Mouse (Mus musculus) forebrain, postnatal 0 days (tissue): ENCODE results near the gene Cnot3. TPM values are rescaled to one million over a fixed set of nuclear protein-coding genes. Genes with fewer than 3 reads are reported as not detected.
"Not testable (repeated sequence)": the region's sequence is repeated elsewhere in the genome, so short reads cannot be mapped to it uniquely, and the experiment has no call there.

ENCODE experiments used
- ATAC-seq: fragments of 200-750 bp; cut with Nextera tagmentation; 2 replicates; pipeline ENCODE4 v1.8.0; 2017; ENCODE audit warnings: mild to moderate bottlenecking, moderate library complexity
- DNase-seq: peaks from one replicate; pipeline ENCODE4 v3.0.0-alpha.2; 2015
- H3K27ac ChIP-seq: fragments of 300-500 bp; sonication (generic); 2 replicates; pipeline ENCODE4 v1.5.1; 2014; ENCODE audit warnings: low read depth, mild to moderate bottlenecking, antibody characterized with exemption, low read length, moderate library complexity, mixed read lengths
- H3K27me3 ChIP-seq: fragments of 300-500 bp; sonication (generic); 2 replicates; pipeline ENCODE4 v1.6.1; 2014; ENCODE audit warnings: mild to moderate bottlenecking, low read length, mixed read lengths; ENCODE audit not compliant: insufficient read depth
- H3K36me3 ChIP-seq: fragments of 300-500 bp; sonication (generic); 2 replicates; pipeline ENCODE4 v1.6.1; 2014; ENCODE audit warnings: mild to moderate bottlenecking, moderate library complexity; ENCODE audit not compliant: insufficient read depth
- H3K4me1 ChIP-seq: fragments of 300-500 bp; sonication (generic); 2 replicates; pipeline ENCODE4 v1.6.1; 2014; ENCODE audit warnings: antibody characterized with exemption; ENCODE audit not compliant: insufficient read depth
- H3K4me2 ChIP-seq: fragments of 300-500 bp; sonication (generic); 2 replicates; pipeline ENCODE4 v1.6.1; 2014; ENCODE audit warnings: low read depth, mild to moderate bottlenecking, moderate library complexity
- H3K4me3 ChIP-seq: fragments of 300-500 bp; sonication (generic); 2 replicates; pipeline ENCODE4 v1.5.1; 2014; ENCODE audit warnings: low read depth, low read length, mixed read lengths
- H3K9ac ChIP-seq: fragments of 300-500 bp; sonication (generic); 2 replicates; pipeline ENCODE4 v1.6.1; 2014; ENCODE audit warnings: mild to moderate bottlenecking
- H3K9me3 ChIP-seq: fragments of 300-500 bp; sonication (generic); 2 replicates; pipeline ENCODE4 v1.6.1; 2016; ENCODE audit warnings: low read length
- CTCF ChIP-seq: sonication (generic); IDR thresholded peaks from 2 replicates; pipeline ENCODE4 v1.5.1; 2016; ENCODE audit warnings: antibody characterized with exemption, control low read depth, low read depth
- WGBS: fragments of 180-500 bp; shearing (Covaris S2); extraction: QIAGEN DNeasy Blood & Tissue Kit; methylation state at CpG from one replicate; pipeline ENCODE4 v1.1.7; 2014; 5-methylcytosine and 5-hydroxymethylcytosine counted together
- microRNA-seq, 2 experiments: library from miRNA; unstranded; fragments of <30 nt; microRNA quantifications; one replicate each; pipeline ENCODE4; 2016
- polyA plus RNA-seq: library from polyadenylated mRNA; unstranded; fragments of >200 nt; fragmentation: Nextera tagmentation; extraction: Ambion mirVana; gene quantifications from 2 replicates; pipeline ENCODE4 v1.2.1, GENCODE M21; 2015
- total RNA-seq: library from RNA; depleted of rRNA; stranded (reverse); fragments of >200 nt; gene quantifications from 2 replicates; pipeline ENCODE4 v1.2.3, GENCODE M21; 2014; rRNA removed

Gene Cnot3
- total and polyA plus RNA-seq, 2 experiments from 2014 or later = 19.8 to 35.4 TPM

GRCm38 (mm10) chr7:3707027-3707426 lies 62.0 kb downstream of the Cnot3 start:
- DNase-seq = no peak
- no peak for ATAC-seq
- H3K4me2 ChIP-seq = no peak overlapping the region
- no peak for TF ChIP-seq CTCF
- H3K27ac ChIP-seq = no peak overlapping the region
- H3K4me1 ChIP-seq = peaks cover 16% of the 10 kb centered on the region
- H3K9ac ChIP-seq = no peak overlapping the region
- no peaks in the 10 kb centered on the region for H3K27me3 ChIP-seq
- H3K4me3 ChIP-seq = no peak overlapping the region
- H3K36me3 ChIP-seq = peaks cover 17% of the 10 kb centered on the region
- WGBS = 62% methylated on average over 4 of the region's 4 CpGs
- no peaks in the 10 kb centered on the region for H3K9me3 ChIP-seq

- Histone ChIP-seq H3K9ac (no peak overlapping the region), H3K4me3 (no peak overlapping the region), H3K4me1 (peaks cover 16% of the 10 kb centered on the region), H3K9me3 (no peaks in the 10 kb centered on the region), H3K27me3 (no peaks in the 10 kb centered on the region), H3K36me3 (peaks cover 17% of the 10 kb centered on the region), H3K4me2 (no peak overlapping the region), H3K27ac (no peak overlapping the region)
- 27% methylated on average over 7 of the region's 7 CpGs for WGBS
- ATAC-seq (no peak), DNase-seq (no peak)
- no peak for TF ChIP-seq CTCF
Measured at GRCm38 (mm10) chr7:3707568-3708413, 62.7 kb downstream of the Cnot3 start.

- Histone ChIP-seq H3K4me1 (peaks cover 14% of the 10 kb centered on the region), H3K36me3 (peaks cover 17% of the 10 kb centered on the region)
- WGBS = 42% methylated on average over 5 of the region's 5 CpGs
- H3K9ac ChIP-seq, DNase-seq, H3K4me3 ChIP-seq, H3K27ac ChIP-seq, ATAC-seq, H3K27me3 ChIP-seq, H3K4me2 ChIP-seq, H3K9me3 ChIP-seq: not testable (repeated sequence)
- TF ChIP-seq CTCF = peak; percentile 7; the same call in 1 of the 2 replicates
Measured at GRCm38 (mm10) chr7:3708447-3708980, 63.4 kb downstream of the Cnot3 start.

- Histone ChIP-seq H3K36me3 (peaks cover 17% of the 10 kb centered on the region), H3K27ac (no peak overlapping the region), H3K9ac (no peak overlapping the region), H3K4me2 (no peak overlapping the region), H3K4me3 (no peak overlapping the region), H3K9me3 (no peaks in the 10 kb centered on the region), H3K27me3 (no peaks in the 10 kb centered on the region), H3K4me1 (peaks cover 13% of the 10 kb centered on the region)
- WGBS = 64% methylated on average over 1 of the region's 1 CpGs
- no peak for TF ChIP-seq CTCF
- no peak for DNase-seq
- no peak for ATAC-seq
Measured at GRCm38 (mm10) chr7:3709000-3709399, 63.9 kb downstream of the Cnot3 start.

Small RNA genes lying within 50 kb of the gene (microRNA-seq; reads per million reads assigned to microRNA genes)
- gene Mir3572 = 3.1 to 4.5 reads per million in 2 experiments

Other genes starting within 250 kb of the Cnot3 start
- gene Cacng6, start 221.1 kb upstream of the Cnot3 start, total RNA-seq = 0.15 and 0.38 TPM in 2 replicates
- 0.35 and 0.43 TPM in 2 replicates for gene Cacng6, start 221.1 kb upstream of the Cnot3 start, polyA plus RNA-seq
- gene Tarm1, start 142.6 kb upstream of the Cnot3 start, total RNA-seq = 0.10 TPM in 1 of 2 replicates, not detected in the other
- 0.10 TPM in 1 of 2 replicates, not detected in the other for gene Tarm1, start 142.6 kb upstream of the Cnot3 start, polyA plus RNA-seq
- 0.43 and 0.69 TPM in 2 replicates for gene Oscar, start 29.1 kb upstream of the Cnot3 start, total RNA-seq
- 0.42 and 0.48 TPM in 2 replicates for gene Oscar, start 29.1 kb upstream of the Cnot3 start, polyA plus RNA-seq
- 191 and 258 TPM in 2 replicates for gene Ndufa3, start 27.9 kb upstream of the Cnot3 start, total RNA-seq
- gene Ndufa3, start 27.9 kb upstream of the Cnot3 start, polyA plus RNA-seq = 464 and 597 TPM in 2 replicates
- 27.1 and 37.5 TPM in 2 replicates for gene Tfpt, start 15.3 kb upstream of the Cnot3 start, total RNA-seq
- gene Tfpt, start 15.3 kb upstream of the Cnot3 start, polyA plus RNA-seq = 34.2 and 39.3 TPM in 2 replicates
- gene Prpf31, start 15.3 kb upstream of the Cnot3 start, total RNA-seq = 62.6 and 63.5 TPM in 2 replicates
- 66.3 and 77.8 TPM in 2 replicates for gene Prpf31, start 15.3 kb upstream of the Cnot3 start, polyA plus RNA-seq
- gene Leng1, start 20.6 kb downstream of the Cnot3 start, total RNA-seq = 5.2 and 6.6 TPM in 2 replicates
- gene Leng1, start 20.6 kb downstream of the Cnot3 start, polyA plus RNA-seq = 10.3 and 10.4 TPM in 2 replicates
- gene Tmc4, start 32.3 kb downstream of the Cnot3 start, total RNA-seq = 3.1 and 3.5 TPM in 2 replicates
- 0.93 and 2.0 TPM in 2 replicates for gene Tmc4, start 32.3 kb downstream of the Cnot3 start, polyA plus RNA-seq
- 291 and 292 TPM in 2 replicates for gene Tsen34, start 47.6 kb downstream of the Cnot3 start, total RNA-seq
- gene Tsen34, start 47.6 kb downstream of the Cnot3 start, polyA plus RNA-seq = 259 and 282 TPM in 2 replicates
- gene Mboat7, start 48.3 kb downstream of the Cnot3 start, total RNA-seq = 112 and 165 TPM in 2 replicates
- 81.8 and 107 TPM in 2 replicates for gene Mboat7, start 48.3 kb downstream of the Cnot3 start, polyA plus RNA-seq
- gene Rps9, start 58.7 kb downstream of the Cnot3 start, total RNA-seq = 1,013 and 1,830 TPM in 2 replicates
- 807 and 937 TPM in 2 replicates for gene Rps9, start 58.7 kb downstream of the Cnot3 start, polyA plus RNA-seq
- 0.48 and 0.54 TPM in 2 replicates for gene Pirb, start 75.1 kb downstream of the Cnot3 start, total RNA-seq
- 0.24 and 0.25 TPM in 2 replicates for gene Pirb, start 75.1 kb downstream of the Cnot3 start, polyA plus RNA-seq
- gene Gm15448, start 180.4 kb downstream of the Cnot3 start, total RNA-seq = not detected in 2 replicates
- not detected in 2 replicates for gene Gm15448, start 180.4 kb downstream of the Cnot3 start, polyA plus RNA-seq
- gene Pira2, start 199.8 kb downstream of the Cnot3 start, total RNA-seq = not detected in 2 replicates
- 0.09 TPM in 1 of 2 replicates, not detected in the other for gene Pira2, start 199.8 kb downstream of the Cnot3 start, polyA plus RNA-seq